Mouse (Mus musculus): Measurements from ENCODE around the gene Akap13. TPM values are rescaled to one million over a fixed set of nuclear protein-coding genes. Genes with fewer than 3 reads are reported as not detected.
A peak's percentile ranks its signal among the peaks of the same experiment; 100 is the strongest.
"Not testable (repeated sequence)": the region's sequence is repeated elsewhere in the genome, so short reads cannot be mapped to it uniquely, and the experiment has no call there.

Akap13 gene
- polyA plus RNA-seq, 1 experiment from 2014 or later, result 46.1 TPM

- not testable (repeated sequence) for H3K4me1 ChIP-seq; H3K4me3 ChIP-seq (replicated peaks); H3K9me3 ChIP-seq (replicated peaks); H3K4me2 ChIP-seq (replicated peaks); ATAC-seq (ENCODE audit: insufficient number of reproducible peaks, low FRiP score, low TSS enrichment, low read depth); H3K27ac ChIP-seq (replicated peaks); H3K27me3 ChIP-seq; H3K9ac ChIP-seq
- WGBS, result 88% methylated on average over 18 of the region's 18 CpGs
- H3K36me3 ChIP-seq, result peaks cover 35% of the 10 kb centered on the region
These were observed 319.1 kb downstream of the Akap13 start for GRCm38 (mm10) chr7:75774095-75775078.

DNA sequence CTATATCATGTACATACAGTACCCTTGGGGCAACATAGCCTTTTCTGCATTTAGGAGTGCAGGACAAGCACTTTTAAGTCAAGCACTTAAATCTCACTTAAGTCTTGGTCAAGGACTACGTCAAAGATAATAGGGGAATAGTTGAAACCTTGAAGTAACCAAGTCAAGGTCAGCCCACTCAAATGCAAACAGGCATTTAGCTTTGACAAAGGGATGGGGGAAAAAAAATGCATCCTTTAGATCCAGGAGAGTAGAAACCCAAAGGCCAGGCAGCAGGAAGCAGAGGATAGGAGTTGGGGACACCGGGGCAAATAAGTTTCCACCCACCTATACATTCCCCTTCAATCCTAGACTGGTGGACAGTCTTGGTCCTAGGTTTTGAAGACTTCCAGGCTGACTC lies 322.7 kb downstream of the Akap13 start:
- no peaks in the 10 kb centered on the region for H3K9me3 ChIP-seq (replicated peaks)
- peaks cover 24% of the 10 kb centered on the region for H3K36me3 ChIP-seq
- no peak overlapping the region for H3K4me3 ChIP-seq (replicated peaks)
- ATAC-seq (ENCODE audit: insufficient number of reproducible peaks, low FRiP score, low TSS enrichment, low read depth), result no peak
- no peak overlapping the region for H3K9ac ChIP-seq
- peaks cover 8% of the 10 kb centered on the region; the same call in 1 of the 2 replicates for H3K4me1 ChIP-seq
- H3K4me2 ChIP-seq (replicated peaks), result no peak overlapping the region
- no peaks in the 10 kb centered on the region for H3K27me3 ChIP-seq
- H3K27ac ChIP-seq (replicated peaks), result no peak overlapping the region
- 92% methylated on average over 2 of the region's 2 CpGs for WGBS

GRCm38 (mm10) chr7:75780812-75781211 lies 325.5 kb downstream of the Akap13 start:
- H3K9ac ChIP-seq, result no peak overlapping the region
- ATAC-seq (ENCODE audit: insufficient number of reproducible peaks, low FRiP score, low TSS enrichment, low read depth), result no peak
- H3K27ac ChIP-seq (replicated peaks), result no peak overlapping the region
- H3K4me3 ChIP-seq (replicated peaks), result peak overlapping the region; percentile 69
- H3K4me1 ChIP-seq, result peaks cover 8% of the 10 kb centered on the region; the same call in 1 of the 2 replicates
- peaks cover 22% of the 10 kb centered on the region for H3K36me3 ChIP-seq
- peak overlapping the region; percentile 62 for H3K4me2 ChIP-seq (replicated peaks)
- no peaks in the 10 kb centered on the region for H3K9me3 ChIP-seq (replicated peaks)
- 13% methylated on average over 3 of the region's 5 CpGs for WGBS
- H3K27me3 ChIP-seq, result no peaks in the 10 kb centered on the region

DNA sequence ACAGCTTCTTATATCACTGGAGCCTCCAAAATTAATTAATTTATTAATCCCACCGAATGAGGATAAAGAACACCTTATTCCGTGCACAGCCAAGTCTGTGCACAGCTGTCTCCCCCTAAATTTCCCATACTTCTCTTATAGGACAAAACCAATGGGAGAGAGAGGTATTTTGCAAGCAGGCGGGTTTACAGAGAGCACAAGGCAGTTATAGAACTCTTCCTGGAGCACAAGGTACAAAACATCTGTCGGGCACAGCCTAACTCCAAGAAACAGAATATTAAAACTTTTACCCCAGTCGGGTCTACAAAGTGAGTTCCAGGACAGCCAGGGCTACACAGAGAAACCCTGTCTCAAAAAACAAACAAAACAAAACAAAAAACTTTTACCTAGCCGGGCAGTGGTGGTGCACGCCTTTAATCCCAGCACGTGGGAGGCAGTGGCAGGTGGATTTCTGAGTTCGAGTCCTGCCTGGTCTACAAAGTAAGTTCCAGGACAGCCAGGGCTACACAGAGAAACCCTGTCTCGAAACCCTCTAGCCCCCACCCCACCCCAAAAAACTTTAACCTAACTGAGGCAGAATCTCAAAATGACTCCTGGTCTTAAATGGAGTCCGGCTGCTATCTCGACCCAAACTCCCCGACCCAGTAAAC lies 326.1 kb downstream of the Akap13 start:
- no peak for ATAC-seq (ENCODE audit: insufficient number of reproducible peaks, low FRiP score, low TSS enrichment, low read depth)
- H3K27me3 ChIP-seq, result no peaks in the 10 kb centered on the region
- 0 out of 2 replicates have a peak overlapping the region, but pooled peaks have one; percentile 37 for H3K9ac ChIP-seq
- peak overlapping the region; percentile 60; the same call in 1 of the 2 replicates for H3K27ac ChIP-seq (replicated peaks)
- H3K36me3 ChIP-seq, result peaks cover 17% of the 10 kb centered on the region; the same call in 1 of the 2 replicates
- H3K9me3 ChIP-seq (replicated peaks), result no peaks in the 10 kb centered on the region
- peak overlapping the region; percentile 69 for H3K4me3 ChIP-seq (replicated peaks)
- peak overlapping the region; percentile 62 for H3K4me2 ChIP-seq (replicated peaks)
- peaks cover 8% of the 10 kb centered on the region; the same call in 1 of the 2 replicates for H3K4me1 ChIP-seq
- WGBS, result 2% methylated on average over 13 of the region's 13 CpGs

DNA sequence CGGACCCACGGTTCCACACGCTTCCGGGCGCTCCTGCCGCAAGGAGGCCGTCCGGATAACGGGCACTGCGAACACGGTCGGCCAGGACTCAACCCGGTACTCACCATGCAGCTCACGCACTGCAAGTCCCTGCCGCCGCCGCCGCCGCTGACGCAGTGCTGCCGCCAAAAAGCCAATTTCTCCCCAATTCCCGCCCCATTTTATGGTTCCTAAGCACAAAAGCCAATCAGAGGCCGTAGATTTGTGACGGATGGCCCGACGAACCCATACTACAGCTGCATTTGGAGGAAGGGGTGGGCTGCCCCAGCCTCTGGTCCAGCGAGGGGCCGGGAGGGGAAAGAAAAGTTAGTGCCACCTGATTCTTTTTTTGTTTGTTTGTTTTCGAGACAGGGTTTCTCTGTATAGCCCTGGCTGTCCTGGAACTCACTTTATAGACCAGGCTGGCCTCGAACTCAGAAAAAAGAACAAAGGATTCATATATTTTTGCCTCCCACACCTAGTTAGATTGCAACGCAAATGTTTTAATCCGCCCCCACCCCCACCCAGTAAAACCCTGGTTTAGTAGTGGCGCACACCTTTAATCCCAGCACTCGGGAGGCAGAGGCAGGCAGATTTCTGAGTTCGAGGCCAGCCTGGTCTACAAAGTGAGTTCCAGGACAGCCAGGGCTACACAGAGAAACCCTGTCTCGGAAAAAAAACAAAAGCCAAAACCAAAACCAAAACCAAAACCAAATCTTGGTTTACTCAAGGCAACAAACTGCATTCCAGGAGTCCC lies 326.8 kb downstream of the Akap13 start:
- Histone ChIP-seq H3K27me3 (no peaks in the 10 kb centered on the region), H3K4me2 (replicated peaks) (peak overlapping the region; percentile 62), H3K9me3 (replicated peaks) (no peaks in the 10 kb centered on the region), H3K36me3 (peaks cover 10% of the 10 kb centered on the region; the same call in 1 of the 2 replicates), H3K4me1 (peaks cover 8% of the 10 kb centered on the region; the same call in 1 of the 2 replicates), H3K9ac (0 out of 2 replicates have a peak overlapping the region, but pooled peaks have one; percentile 37), H3K4me3 (replicated peaks) (peak overlapping the region; percentile 69), H3K27ac (replicated peaks) (peak overlapping the region; percentile 60; the same call in 1 of the 2 replicates)
- ATAC-seq (ENCODE audit: insufficient number of reproducible peaks, low FRiP score, low TSS enrichment, low read depth), result peak; percentile 95
- 10% methylated on average over 36 of the region's 36 CpGs for WGBS

- H3K9ac ChIP-seq, result no peak overlapping the region
- H3K9me3 ChIP-seq (replicated peaks), result no peaks in the 10 kb centered on the region
- 0 out of 2 replicates have a peak overlapping the region, but pooled peaks have one; percentile 69 for H3K4me3 ChIP-seq (replicated peaks)
- H3K27me3 ChIP-seq, result no peaks in the 10 kb centered on the region
- no peak overlapping the region for H3K4me2 ChIP-seq (replicated peaks)
- peaks cover 8% of the 10 kb centered on the region; the same call in 1 of the 2 replicates for H3K4me1 ChIP-seq
- 88% methylated on average over 3 of the region's 3 CpGs for WGBS
- 0 out of 2 replicates have a peak, but pooled peaks cover 5% of the 10 kb centered on the region for H3K36me3 ChIP-seq
- no peak for ATAC-seq (ENCODE audit: insufficient number of reproducible peaks, low FRiP score, low TSS enrichment, low read depth)
- H3K27ac ChIP-seq (replicated peaks), result no peak overlapping the region
These were observed 327.3 kb downstream of the Akap13 start for GRCm38 (mm10) chr7:75782723-75783011.

GRCm38 (mm10) chr7:75785388-75786328 lies 330.3 kb downstream of the Akap13 start:
- Histone ChIP-seq H3K4me3 (replicated peaks) (no peak overlapping the region), H3K4me2 (replicated peaks) (no peak overlapping the region), H3K27me3 (no peaks in the 10 kb centered on the region), H3K9ac (no peak overlapping the region), H3K4me1 (peaks cover 6% of the 10 kb centered on the region; the same call in 1 of the 2 replicates), H3K36me3 (no peaks in the 10 kb centered on the region), H3K27ac (replicated peaks) (no peak overlapping the region), H3K9me3 (replicated peaks) (no peaks in the 10 kb centered on the region)
- 81% methylated on average over 14 of the region's 14 CpGs for WGBS
- ATAC-seq (ENCODE audit: insufficient number of reproducible peaks, low FRiP score, low TSS enrichment, low read depth), result no peak

- no peak overlapping the region for H3K4me2 ChIP-seq (replicated peaks)
- no peaks in the 10 kb centered on the region for H3K4me1 ChIP-seq
- ATAC-seq (ENCODE audit: insufficient number of reproducible peaks, low FRiP score, low TSS enrichment, low read depth), result no peak
- 56% methylated on average over 1 of the region's 2 CpGs for WGBS
- no peaks in the 10 kb centered on the region for H3K36me3 ChIP-seq
- H3K9ac ChIP-seq, result no peak overlapping the region
- no peak overlapping the region for H3K4me3 ChIP-seq (replicated peaks)
- no peaks in the 10 kb centered on the region for H3K27me3 ChIP-seq
- H3K27ac ChIP-seq (replicated peaks), result no peak overlapping the region
- no peaks in the 10 kb centered on the region for H3K9me3 ChIP-seq (replicated peaks)
These were observed 331.5 kb downstream of the Akap13 start for GRCm38 (mm10) chr7:75786812-75787211.

DNA sequence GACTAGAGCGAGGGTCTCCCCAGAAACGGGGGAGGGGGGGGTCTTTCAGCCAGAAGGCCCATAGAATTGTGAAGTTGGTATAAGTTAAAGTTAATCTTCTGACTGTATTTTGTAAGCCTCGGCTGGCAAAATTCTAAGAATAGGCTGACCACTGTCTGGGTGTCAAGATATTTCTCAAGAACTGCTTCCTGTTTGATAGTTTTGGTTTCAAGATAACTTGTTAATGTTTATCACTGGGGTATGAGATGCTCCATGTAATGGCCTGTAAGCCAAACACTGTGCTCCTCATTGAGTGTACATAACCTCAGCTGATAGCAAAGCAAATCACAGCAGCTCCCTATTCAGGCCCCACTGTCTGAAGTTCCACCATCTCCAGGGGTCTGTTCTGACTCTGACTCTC lies 332.0 kb downstream of the Akap13 start:
- Histone ChIP-seq H3K27me3 (no peaks in the 10 kb centered on the region), H3K4me2 (replicated peaks) (no peak overlapping the region), H3K9ac (no peak overlapping the region), H3K36me3 (no peaks in the 10 kb centered on the region), H3K4me1 (no peaks in the 10 kb centered on the region), H3K4me3 (replicated peaks) (no peak overlapping the region), H3K27ac (replicated peaks) (no peak overlapping the region), H3K9me3 (replicated peaks) (no peaks in the 10 kb centered on the region)
- ATAC-seq (ENCODE audit: insufficient number of reproducible peaks, low FRiP score, low TSS enrichment, low read depth), result no peak
- 77% methylated on average over 3 of the region's 3 CpGs for WGBS

Data from embryonic facial prominence, embryonic 15.5 days (tissue).